Mouse (Mus musculus) embryonic facial prominence, embryonic 15.5 days (tissue): Measurements from ENCODE around the gene Efhb. TPM values are rescaled to one million over a fixed set of nuclear protein-coding genes. Genes with fewer than 3 reads are reported as not detected.

Experiments
- ATAC-seq: fragments of 200-750 bp; cut with Nextera tagmentation; 2 replicates; pipeline ENCODE4 v1.8.0; 2017; ENCODE audit warnings: low read depth, moderate TSS enrichment; ENCODE audit not compliant: insufficient number of reproducible peaks, low FRiP score, low TSS enrichment
- H3K27ac ChIP-seq: fragments of 300-500 bp; sonication (generic); replicated peaks from 2 replicates; pipeline ENCODE4 v1.5.1; 2015; ENCODE audit warnings: mild to moderate bottlenecking, inconsistent platforms
- H3K27me3 ChIP-seq: fragments of 300-500 bp; sonication (generic); 2 replicates; pipeline ENCODE4 v1.6.1; 2015; ENCODE audit warnings: inconsistent platforms
- H3K36me3 ChIP-seq: fragments of 300-500 bp; sonication (generic); 2 replicates; pipeline ENCODE4 v1.6.1; 2015; ENCODE audit warnings: mild to moderate bottlenecking, inconsistent platforms
- H3K4me1 ChIP-seq: fragments of 300-500 bp; sonication (generic); 2 replicates; pipeline ENCODE4 v1.6.1; 2015; ENCODE audit warnings: inconsistent platforms
- H3K4me2 ChIP-seq: fragments of 300-500 bp; sonication (generic); replicated peaks from 2 replicates; pipeline ENCODE4 v1.6.1; 2015; ENCODE audit warnings: mild to moderate bottlenecking, inconsistent platforms
- H3K4me3 ChIP-seq: fragments of 300-500 bp; sonication (generic); replicated peaks from 2 replicates; pipeline ENCODE4 v1.5.1; 2015; ENCODE audit warnings: mild to moderate bottlenecking, inconsistent platforms
- H3K9ac ChIP-seq: fragments of 300-500 bp; sonication (generic); 2 replicates; pipeline ENCODE4 v1.6.1; 2015; ENCODE audit warnings: inconsistent platforms
- H3K9me3 ChIP-seq: fragments of 300-500 bp; sonication (generic); replicated peaks from 2 replicates; pipeline ENCODE4 v1.6.1; 2016; ENCODE audit warnings: inconsistent platforms
- WGBS: fragments of 180-500 bp; shearing (Covaris S2); methylation state at CpG from one replicate; pipeline ENCODE4 v1.1.7; 2015; 5-methylcytosine and 5-hydroxymethylcytosine counted together
- polyA plus RNA-seq: library from polyadenylated mRNA; unstranded; fragments of >200 nt; fragmentation: Nextera tagmentation; extraction: Ambion mirVana; gene quantifications from 2 replicates; pipeline ENCODE4 v1.2.1, GENCODE M21; 2015

Gene Efhb
- polyA plus RNA-seq, 1 experiment from 2014 or later: 1.6 TPM

- Histone ChIP-seq H3K9me3 (no peaks in the 10 kb centered on the region), H3K27ac (no peak overlapping the region), H3K9ac (no peak overlapping the region), H3K27me3 (no peaks in the 10 kb centered on the region), H3K36me3 (no peaks in the 10 kb centered on the region), H3K4me1 (peaks cover 4% of the 10 kb centered on the region; the same call in 1 of the 2 replicates), H3K4me2 (no peak overlapping the region), H3K4me3 (no peak overlapping the region)
- ATAC-seq: no peak
- 60% methylated on average over 4 of the region's 4 CpGs for WGBS
These were observed 2.4 kb upstream of the Efhb start for GRCm38 (mm10) chr17:53465569-53465968.

GRCm38 (mm10) chr17:53463496-53463840 is 347 bp upstream of the Efhb start:
- Histone ChIP-seq H3K9me3 (no peaks in the 10 kb centered on the region), H3K4me1 (peaks cover 4% of the 10 kb centered on the region; the same call in 1 of the 2 replicates), H3K4me3 (peak overlapping the region; percentile 45), H3K9ac (no peak overlapping the region), H3K27me3 (no peaks in the 10 kb centered on the region), H3K36me3 (no peaks in the 10 kb centered on the region), H3K27ac (no peak overlapping the region), H3K4me2 (peak overlapping the region; percentile 60)
- ATAC-seq: no peak
- WGBS: 17% methylated on average over 7 of the region's 9 CpGs

DNA sequence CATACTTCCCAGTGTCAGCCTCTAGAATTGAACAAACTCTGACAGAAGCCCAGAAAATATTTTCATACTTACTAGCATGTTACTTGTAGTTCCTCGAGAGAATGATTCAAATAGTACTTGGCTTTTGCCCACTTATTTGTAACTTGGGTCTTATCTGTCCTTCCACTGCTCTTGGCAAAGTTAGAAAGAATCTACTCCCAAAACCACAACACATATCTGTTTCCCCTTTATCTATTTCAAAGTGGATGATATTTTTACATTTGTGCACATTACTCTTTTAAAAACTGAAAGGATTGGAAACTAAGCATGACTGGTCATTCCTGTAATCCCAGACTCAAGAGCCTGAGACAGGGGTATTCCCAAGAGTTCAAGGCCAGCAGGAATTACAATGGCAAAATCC is 6.4 kb downstream of the Efhb start:
- Histone ChIP-seq H3K27ac (no peak overlapping the region), H3K9me3 (no peaks in the 10 kb centered on the region), H3K27me3 (no peaks in the 10 kb centered on the region), H3K36me3 (no peaks in the 10 kb centered on the region), H3K4me1 (no peaks in the 10 kb centered on the region), H3K4me3 (no peak overlapping the region), H3K9ac (no peak overlapping the region), H3K4me2 (no peak overlapping the region)
- 77% methylated on average over 1 of the region's 1 CpGs for WGBS
- ATAC-seq: no peak

GRCm38 (mm10) chr17:53456152-53456551 is 7.0 kb downstream of the Efhb start:
- Histone ChIP-seq H3K4me2 (no peak overlapping the region), H3K9ac (no peak overlapping the region), H3K4me1 (no peaks in the 10 kb centered on the region), H3K27ac (no peak overlapping the region), H3K4me3 (no peak overlapping the region), H3K27me3 (no peaks in the 10 kb centered on the region), H3K36me3 (no peaks in the 10 kb centered on the region), H3K9me3 (no peaks in the 10 kb centered on the region)
- WGBS: 78% methylated on average over 2 of the region's 2 CpGs
- ATAC-seq: no peak

GRCm38 (mm10) chr17:53402689-53403306 is 60.3 kb downstream of the Efhb start:
- Histone ChIP-seq H3K27ac (no peak overlapping the region), H3K4me1 (no peaks in the 10 kb centered on the region), H3K4me2 (no peak overlapping the region), H3K4me3 (no peak overlapping the region), H3K36me3 (no peaks in the 10 kb centered on the region), H3K9me3 (no peaks in the 10 kb centered on the region), H3K27me3 (no peaks in the 10 kb centered on the region), H3K9ac (no peak overlapping the region)
- WGBS: 40% methylated on average over 10 of the region's 10 CpGs
- ATAC-seq: no peak

- Histone ChIP-seq H3K27me3 (no peaks in the 10 kb centered on the region), H3K9me3 (no peaks in the 10 kb centered on the region), H3K4me2 (no peak overlapping the region), H3K9ac (no peak overlapping the region), H3K36me3 (no peaks in the 10 kb centered on the region), H3K4me3 (no peak overlapping the region), H3K4me1 (no peaks in the 10 kb centered on the region), H3K27ac (no peak overlapping the region)
- ATAC-seq: no peak
- WGBS: 84% methylated on average over 2 of the region's 2 CpGs
These were observed 69.9 kb downstream of the Efhb start for GRCm38 (mm10) chr17:53393201-53393600.

DNA sequence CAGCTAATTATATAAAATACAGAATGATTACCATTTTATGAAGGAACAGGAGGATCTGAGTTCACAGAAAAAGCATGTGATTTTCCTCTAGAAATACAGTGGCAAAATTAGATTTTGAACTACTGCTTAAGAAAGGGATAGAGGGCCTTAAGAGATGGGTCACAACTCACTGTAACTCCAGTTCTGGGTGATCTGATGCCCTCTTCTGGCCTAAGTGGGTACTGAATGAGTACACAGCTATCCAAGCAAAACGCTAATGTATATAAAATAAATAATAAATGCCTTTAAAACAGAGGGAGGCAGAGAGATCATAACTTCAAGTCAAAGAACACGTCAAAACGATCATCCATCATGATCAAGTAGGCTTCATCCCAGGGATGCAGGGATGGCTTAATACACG is 73.6 kb downstream of the Efhb start:
- H3K4me1 ChIP-seq: no peaks in the 10 kb centered on the region
- no peak overlapping the region for H3K9ac ChIP-seq
- WGBS: 38% methylated on average over 4 of the region's 4 CpGs
- no peaks in the 10 kb centered on the region for H3K9me3 ChIP-seq
- H3K27ac ChIP-seq: no peak overlapping the region
- H3K4me3 ChIP-seq: no peak overlapping the region
- H3K4me2 ChIP-seq: no peak overlapping the region
- no peaks in the 10 kb centered on the region for H3K36me3 ChIP-seq
- ATAC-seq: no peak
- H3K27me3 ChIP-seq: no peaks in the 10 kb centered on the region

GRCm38 (mm10) chr17:53387581-53388473 is 75.3 kb downstream of the Efhb start:
- Histone ChIP-seq H3K27ac (no peak overlapping the region), H3K9me3 (no peaks in the 10 kb centered on the region), H3K4me2 (no peak overlapping the region), H3K4me3 (no peak overlapping the region), H3K9ac (no peak overlapping the region), H3K27me3 (no peaks in the 10 kb centered on the region), H3K4me1 (no peaks in the 10 kb centered on the region), H3K36me3 (no peaks in the 10 kb centered on the region)
- no peak for ATAC-seq
- 48% methylated on average over 6 of the region's 6 CpGs for WGBS

- Histone ChIP-seq H3K27ac (no peak overlapping the region), H3K4me2 (no peak overlapping the region), H3K9me3 (no peaks in the 10 kb centered on the region), H3K27me3 (no peaks in the 10 kb centered on the region), H3K4me1 (no peaks in the 10 kb centered on the region), H3K9ac (no peak overlapping the region), H3K36me3 (no peaks in the 10 kb centered on the region), H3K4me3 (no peak overlapping the region)
- WGBS: 73% methylated on average over 6 of the region's 6 CpGs
- no peak for ATAC-seq
These were observed 76.3 kb downstream of the Efhb start for GRCm38 (mm10) chr17:53386863-53387262.

DNA sequence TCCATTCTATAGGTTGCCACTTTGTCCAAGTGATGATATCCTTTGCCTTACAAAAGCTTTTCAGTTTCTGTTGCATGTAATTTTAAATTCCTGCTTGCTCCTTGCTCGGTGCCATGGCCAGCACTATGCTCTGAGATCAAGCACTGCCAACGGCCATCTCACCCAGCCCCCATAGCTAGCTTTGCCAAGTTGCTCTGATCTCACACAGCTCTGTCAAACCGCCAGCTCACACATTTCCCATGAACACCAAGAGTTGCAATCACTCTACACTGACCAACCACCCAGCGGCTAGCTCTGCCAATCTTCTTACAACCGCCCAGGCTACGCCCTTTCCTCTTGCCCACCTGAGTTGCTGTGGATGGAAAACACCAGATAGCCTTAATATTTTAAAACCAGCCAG is 99.0 kb downstream of the Efhb start:
- Histone ChIP-seq H3K27ac (no peak overlapping the region), H3K36me3 (no peaks in the 10 kb centered on the region), H3K4me1 (no peaks in the 10 kb centered on the region), H3K4me2 (no peak overlapping the region), H3K9me3 (no peaks in the 10 kb centered on the region), H3K4me3 (no peak overlapping the region), H3K9ac (no peak overlapping the region), H3K27me3 (no peaks in the 10 kb centered on the region)
- ATAC-seq: no peak
- 86% methylated on average over 6 of the region's 6 CpGs for WGBS
